Mouse (Mus musculus) testis, adult 2 months (tissue): ENCODE measurements around the gene Pcsk5.

Experiments
- CTCF ChIP-seq: fragments of 200-500 bp; IDR thresholded peaks from 2 replicates; pipeline ENCODE4 v1.5.1; 2012; ENCODE audit warnings: low read depth, mild to moderate bottlenecking, inconsistent platforms, low read length, moderate library complexity; ENCODE audit not compliant: control insufficient read depth, insufficient read depth, insufficient replicate concordance
- POLR2A ChIP-seq: fragments of 200-500 bp; IDR thresholded peaks from 2 replicates; pipeline ENCODE4 v1.6.1; 2012; ENCODE audit warnings: low read depth, mild to moderate bottlenecking, inconsistent platforms, low read length, moderate library complexity; ENCODE audit not compliant: control insufficient read depth

DNA sequence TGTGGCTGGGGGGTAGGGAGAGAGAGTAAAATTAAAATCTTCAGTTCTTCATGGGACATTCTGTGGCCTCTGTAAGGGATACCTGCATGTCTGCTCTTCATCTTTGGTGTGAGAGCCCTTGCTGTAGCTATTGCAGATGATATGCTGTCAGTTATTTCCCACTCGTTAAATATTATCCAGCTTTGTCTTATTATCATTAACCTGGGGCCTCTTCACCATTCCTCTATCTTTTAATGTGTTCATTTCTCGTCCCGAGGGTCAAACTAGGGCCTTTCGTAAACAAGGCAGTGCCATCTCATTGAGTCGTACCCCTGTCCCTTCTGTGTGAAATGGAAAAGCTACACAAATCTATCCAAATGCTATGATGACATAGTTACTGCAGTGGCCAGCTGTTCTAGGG is 361.4 kb downstream of the Pcsk5 start:
- TF ChIP-seq CTCF, result no peak
- TF ChIP-seq POLR2A, result no peak
